Mouse (Mus musculus): ENCODE data around the gene Dusp16.
A peak's percentile ranks its signal among the peaks of the same experiment; 100 is the strongest.

The Dusp16 gene

GRCm38 (mm10) chr6:134792141-134793045, at the start of gene Dusp16:
TSS of gene Dusp16 (minus strand) at chr6:134792625.
- DNase-seq (ENCODE audit: low spot score in 2 of 2): peak; percentile 73 to 80

- no peak for DNase-seq (ENCODE audit: low spot score in 2 of 2)
These were observed 47.9 kb upstream of the Dusp16 start for GRCm38 (mm10) chr6:134840346-134840745.

GRCm38 (mm10) chr6:134838111-134838510, 45.7 kb upstream of the Dusp16 start:
- no peak for DNase-seq (ENCODE audit: low spot score in 2 of 2)

DNA sequence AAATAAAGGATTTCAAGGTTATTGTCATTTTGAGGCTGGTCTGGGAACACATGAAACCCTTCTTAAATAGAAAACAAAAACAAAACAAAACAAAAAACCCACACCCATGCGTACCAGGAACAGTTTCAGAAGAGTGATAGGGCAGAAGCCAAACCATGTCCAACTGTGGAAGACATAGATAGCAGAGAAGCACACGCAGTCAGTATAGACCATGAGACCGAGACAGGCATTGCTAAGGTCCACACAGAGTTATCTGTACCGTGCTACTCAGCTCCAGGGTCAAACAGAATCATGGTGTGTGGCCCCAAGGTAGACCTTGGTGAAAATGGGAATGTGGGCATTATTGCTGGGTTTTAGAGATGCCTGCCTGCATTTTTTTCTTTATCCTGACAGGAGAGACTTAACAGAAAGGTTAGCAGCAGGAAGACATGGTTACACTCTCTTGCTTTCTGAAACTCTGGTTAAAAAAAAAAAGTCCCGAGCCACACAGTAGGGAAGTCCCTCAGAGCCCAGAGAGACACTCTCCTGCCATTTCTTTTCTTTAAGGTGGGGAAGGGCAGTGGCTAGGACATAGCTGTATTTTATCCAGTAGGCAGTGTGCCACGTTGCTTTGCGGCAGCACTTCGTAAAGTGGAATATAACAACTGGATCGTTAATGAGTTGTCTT, 42.3 kb upstream of the Dusp16 start:
- no peak for DNase-seq (ENCODE audit: low spot score in 2 of 2)

- no peak for DNase-seq (ENCODE audit: low spot score in 2 of 2)
These were observed 38.4 kb upstream of the Dusp16 start for GRCm38 (mm10) chr6:134830776-134831175.

DNA sequence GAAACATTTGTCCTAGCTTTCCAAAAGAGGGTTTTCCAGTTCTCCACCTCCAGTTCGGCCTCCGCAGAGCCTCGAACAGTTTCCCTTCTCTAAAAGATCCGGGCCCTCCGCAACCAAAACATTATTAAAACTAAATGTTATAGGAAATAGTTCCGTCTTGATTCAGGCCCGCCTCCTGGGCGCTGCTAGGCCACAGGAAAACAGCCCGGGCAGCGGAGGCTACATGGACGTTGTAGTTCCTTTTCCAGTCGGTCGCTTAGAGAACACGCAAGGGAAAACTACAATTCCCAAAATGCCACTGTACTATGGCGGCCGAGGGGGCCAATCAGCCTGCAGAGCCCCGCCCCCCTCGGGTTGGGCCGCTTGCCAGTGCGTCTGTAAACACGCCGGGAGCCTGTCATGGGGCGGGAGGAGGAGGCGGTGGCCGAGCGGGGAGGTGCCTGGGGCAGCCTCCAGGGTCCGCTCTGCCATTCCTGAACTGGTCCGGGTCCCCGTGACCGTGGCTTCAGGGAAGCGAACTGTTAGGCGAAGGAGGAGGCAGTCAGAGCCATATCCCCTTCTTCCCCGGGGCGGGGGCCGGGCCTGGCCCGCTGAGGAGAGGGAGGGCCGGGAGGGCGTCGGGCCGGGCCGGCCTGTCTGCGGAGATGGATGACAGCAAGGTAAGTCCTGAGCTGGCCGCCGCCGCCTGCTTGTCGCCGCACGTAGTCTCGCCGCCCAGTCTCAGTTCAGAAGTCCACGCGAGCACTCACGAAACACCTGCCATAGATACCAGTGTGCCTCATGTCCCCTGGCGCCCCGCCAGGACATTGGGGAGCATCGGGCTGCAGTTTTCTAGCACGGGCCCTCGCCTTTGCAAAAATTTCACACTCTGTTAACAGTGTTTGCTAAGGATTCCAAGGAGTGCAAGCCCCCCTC, 37.6 kb upstream of the Dusp16 start, which contains the start of gene Crebl2:
TSS of gene Crebl2 (plus strand) at position 369 of the 915 bp plus-strand sequence.
- DNase-seq (ENCODE audit: low spot score in 2 of 2): peak; percentile 99 to 100

GRCm38 (mm10) chr6:134822844-134823243, 30.4 kb upstream of the Dusp16 start:
- DNase-seq (ENCODE audit: low spot score in 2 of 2): peak; percentile 25 to 74

GRCm38 (mm10) chr6:134820411-134820810, 28.0 kb upstream of the Dusp16 start:
- no peak for DNase-seq (ENCODE audit: low spot score in 2 of 2)

GRCm38 (mm10) chr6:134819741-134820140, 27.3 kb upstream of the Dusp16 start:
- no peak for DNase-seq (ENCODE audit: low spot score in 2 of 2)

DNA sequence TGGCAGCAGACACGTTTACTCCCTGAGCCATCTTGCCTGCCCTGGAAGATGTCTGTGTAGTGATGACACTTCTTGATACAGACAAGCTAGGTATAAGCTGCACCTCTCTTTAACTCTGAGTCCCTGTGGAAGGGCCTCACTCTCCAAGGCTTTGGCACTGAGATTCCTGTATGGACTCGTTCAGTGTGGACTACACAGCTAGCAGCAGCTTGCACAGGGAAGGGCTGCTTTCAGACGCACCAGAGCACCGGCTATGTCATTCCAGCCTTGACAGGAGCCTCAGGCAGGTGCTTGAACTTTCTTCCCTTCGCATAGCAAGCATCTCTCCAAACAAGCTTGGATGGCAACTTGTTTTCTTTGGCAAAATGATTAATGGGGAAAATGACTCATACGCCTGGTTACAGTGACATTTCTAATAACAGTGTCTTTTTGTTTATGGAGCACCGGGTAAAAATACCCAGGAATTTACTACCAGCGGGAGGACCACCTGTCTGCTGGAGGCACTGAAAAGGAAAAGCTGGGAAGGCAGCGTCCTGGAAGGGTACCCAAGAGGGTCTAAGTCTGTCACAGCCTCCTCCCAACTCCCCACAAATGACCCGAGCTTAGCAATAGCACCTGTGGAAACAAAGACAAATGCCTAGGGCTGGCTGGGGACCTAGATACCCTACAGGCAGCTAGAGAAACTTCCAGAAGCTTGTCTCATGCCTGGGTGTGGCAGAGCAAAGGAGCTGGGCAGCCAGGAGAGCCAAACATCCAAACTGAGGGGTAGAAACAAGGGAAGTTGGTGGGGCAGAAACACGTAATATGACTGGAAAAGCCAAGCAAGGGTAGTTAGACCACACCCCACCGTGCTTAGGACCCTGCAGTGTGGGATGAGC, 24.9 kb upstream of the Dusp16 start:
- no peak for DNase-seq (ENCODE audit: low spot score in 2 of 2)

DNA sequence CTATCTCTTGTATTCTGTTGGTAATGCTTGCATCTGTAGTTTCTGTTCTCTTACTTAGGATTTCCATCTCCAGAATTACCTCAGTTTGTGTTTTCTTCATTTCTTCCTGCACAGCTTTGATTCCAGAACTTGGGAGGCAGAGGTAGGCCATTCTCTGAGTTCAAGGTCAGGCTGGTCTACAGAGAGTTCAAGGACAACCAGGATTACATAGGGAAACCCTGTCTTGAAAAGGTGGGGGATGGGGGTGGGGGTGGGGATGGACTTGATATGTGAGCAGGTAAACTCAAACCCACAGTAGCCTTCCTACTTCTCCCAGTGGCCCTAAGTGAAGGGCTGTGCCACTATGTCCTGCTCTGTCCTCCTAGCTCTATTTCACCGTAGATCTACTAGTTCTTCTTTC, 20.6 kb upstream of the Dusp16 start:
- DNase-seq (ENCODE audit: low spot score in 2 of 2): no peak

GRCm38 (mm10) chr6:134807794-134808193, 15.4 kb upstream of the Dusp16 start:
- DNase-seq (ENCODE audit: low spot score in 2 of 2): no peak

DNA sequence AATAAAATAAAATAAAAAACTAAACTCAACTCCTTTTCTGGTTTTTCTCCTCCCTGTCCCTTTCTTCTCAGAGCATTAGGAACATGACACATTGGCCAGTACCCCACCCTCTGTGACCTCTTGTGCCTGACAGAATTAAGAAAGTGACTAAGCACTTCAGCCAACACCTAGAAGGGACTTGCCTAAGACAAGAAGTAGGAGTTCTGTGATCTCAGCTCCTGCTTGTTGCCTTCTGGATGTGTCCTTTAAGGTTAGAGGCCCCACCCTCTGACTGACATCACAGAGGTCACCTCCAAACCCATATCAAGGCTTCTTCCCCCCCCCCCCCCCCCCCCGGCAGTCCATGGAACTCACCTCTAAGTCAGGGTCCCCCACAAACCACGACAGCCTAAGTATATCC, 14.7 kb upstream of the Dusp16 start:
- no peak for DNase-seq (ENCODE audit: low spot score in 2 of 2)

GRCm38 (mm10) chr6:134806130-134806529, 13.7 kb upstream of the Dusp16 start:
- DNase-seq (ENCODE audit: low spot score in 2 of 2): no peak

DNA sequence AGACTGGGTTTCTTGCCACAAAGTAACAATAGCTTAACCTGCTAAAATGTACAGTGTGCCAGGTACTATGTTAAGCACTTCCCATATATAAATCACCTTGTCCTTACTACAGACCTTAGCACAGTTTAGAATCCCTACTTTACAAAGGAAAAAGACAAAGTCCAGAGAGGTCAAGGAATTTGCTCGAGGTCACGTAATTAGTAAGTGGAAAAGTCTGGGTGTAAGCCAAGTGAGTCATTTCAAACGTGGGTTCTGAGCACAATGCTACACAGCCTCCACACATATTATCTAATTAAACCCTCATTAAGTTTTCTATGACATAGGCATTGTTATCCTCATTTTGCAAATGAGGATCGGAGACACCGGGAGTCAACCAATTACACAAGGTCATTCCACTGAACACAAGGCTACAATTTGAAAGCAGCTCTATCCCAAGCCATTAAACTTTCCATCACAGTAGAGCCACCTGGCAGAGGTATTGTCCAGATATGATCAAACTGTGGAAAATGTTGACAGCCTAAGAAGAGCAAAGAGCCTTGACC, 12.4 kb upstream of the Dusp16 start:
- no peak for DNase-seq (ENCODE audit: low spot score in 2 of 2)

GRCm38 (mm10) chr6:134802641-134803043, 10.2 kb upstream of the Dusp16 start:
- no peak for DNase-seq (ENCODE audit: low spot score in 2 of 2)

DNA sequence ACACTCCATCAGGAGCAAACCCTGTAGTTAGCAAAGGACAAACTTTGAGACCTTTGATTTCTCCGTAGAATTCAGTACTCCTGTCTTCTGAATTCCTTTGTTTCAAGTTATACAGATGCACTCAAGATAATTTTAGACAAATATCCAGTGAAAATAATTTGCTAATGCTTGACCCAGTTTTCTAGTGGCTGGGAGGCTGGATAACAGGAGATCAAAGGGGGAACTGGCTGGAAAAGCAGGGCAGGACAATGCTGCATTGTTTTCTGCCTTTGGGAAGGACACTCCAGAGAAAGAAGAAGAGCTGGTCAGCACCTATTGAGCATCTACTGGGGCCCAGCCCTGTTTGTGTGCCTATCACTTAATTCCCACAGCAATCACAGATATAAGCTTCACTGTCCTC, 9.1 kb upstream of the Dusp16 start:
- DNase-seq (ENCODE audit: low spot score in 2 of 2): no peak

- DNase-seq (ENCODE audit: low spot score in 2 of 2): no peak
These were observed 3.9 kb upstream of the Dusp16 start for GRCm38 (mm10) chr6:134796297-134796696.

DNA sequence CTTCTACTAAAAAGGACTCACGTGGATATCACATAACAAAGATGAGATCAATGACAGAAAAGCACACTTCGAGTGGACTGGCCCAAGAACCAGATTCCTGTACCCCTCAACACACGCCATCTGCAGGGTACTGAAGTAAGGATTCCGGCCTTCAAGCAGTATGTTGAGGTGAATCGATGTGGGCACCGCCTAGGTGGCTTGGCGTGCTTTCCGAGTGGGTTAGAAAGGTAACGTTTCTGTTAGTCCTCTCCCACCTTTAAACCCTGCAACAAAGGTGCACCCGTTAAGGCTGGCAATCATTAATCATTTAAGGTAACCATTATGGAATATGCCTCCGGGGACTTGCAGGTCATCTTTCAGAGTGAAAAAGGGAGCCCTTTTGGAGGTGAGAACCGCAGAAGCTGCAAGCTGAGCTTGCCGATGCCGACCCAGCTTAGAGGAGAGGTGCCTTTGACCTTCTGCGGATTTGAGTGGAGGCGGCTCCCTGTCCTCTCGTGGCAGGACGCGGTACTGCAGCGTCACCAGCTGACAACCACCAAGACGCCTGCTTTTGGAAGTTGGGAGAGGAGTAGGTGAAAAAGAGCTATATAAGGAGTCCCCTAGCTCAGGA, 1.6 kb upstream of the Dusp16 start:
- DNase-seq (ENCODE audit: low spot score in 2 of 2): peak; percentile 80 to 94
